Mouse (Mus musculus) liver, embryonic 16.5 days (tissue): ENCODE data around the gene Hbs1l. TPM values are rescaled to one million over a fixed set of nuclear protein-coding genes. Genes with fewer than 3 reads are reported as not detected.

Experiments
- ATAC-seq: fragments of 200-750 bp; cut with Nextera tagmentation; 2 replicates; pipeline ENCODE4 v1.8.0; 2017; ENCODE audit warnings: low read depth, mild to moderate bottlenecking, moderate number of reproducible peaks, moderate library complexity
- H3K27ac ChIP-seq: fragments of 300-500 bp; sonication (generic); 2 replicates; pipeline ENCODE4 v1.5.1; 2014; ENCODE audit warnings: mild to moderate bottlenecking, low read length
- H3K27me3 ChIP-seq: fragments of 300-500 bp; sonication (generic); 2 replicates; pipeline ENCODE4 v1.6.1; 2014; ENCODE audit warnings: low read depth, low read length, mixed read lengths; ENCODE audit not compliant: control insufficient read depth, insufficient read depth
- H3K36me3 ChIP-seq: fragments of 300-500 bp; sonication (generic); 2 replicates; pipeline ENCODE4 v1.6.1; 2014; ENCODE audit warnings: mild to moderate bottlenecking; ENCODE audit not compliant: control insufficient read depth, insufficient read depth
- H3K4me1 ChIP-seq: fragments of 300-500 bp; sonication (generic); 2 replicates; pipeline ENCODE4 v1.6.1; 2014; ENCODE audit warnings: low read depth, low read length, mixed read lengths; ENCODE audit not compliant: control insufficient read depth
- H3K4me2 ChIP-seq: fragments of 300-500 bp; sonication (generic); 2 replicates; pipeline ENCODE4 v1.6.1; 2014; ENCODE audit warnings: low read depth, low read length, mixed read lengths
- H3K4me3 ChIP-seq: fragments of 300-500 bp; sonication (generic); 2 replicates; pipeline ENCODE4 v1.5.1; 2014; ENCODE audit warnings: low read depth, mild to moderate bottlenecking, low read length
- H3K9ac ChIP-seq: fragments of 300-500 bp; sonication (generic); 2 replicates; pipeline ENCODE4 v1.6.1; 2014; ENCODE audit warnings: low read depth, low read length
- H3K9me3 ChIP-seq: fragments of 300-500 bp; sonication (generic); replicated peaks from 2 replicates; pipeline ENCODE4 v1.6.1; 2016; ENCODE audit warnings: low read length; ENCODE audit not compliant: control insufficient read depth
- WGBS: fragments of 180-500 bp; shearing (Covaris S2); extraction: QIAGEN DNeasy Blood & Tissue Kit; methylation state at CpG from one replicate; pipeline ENCODE4 v1.1.7; 2014; ENCODE audit not compliant: insufficient replicate concordance; 5-methylcytosine and 5-hydroxymethylcytosine counted together
- polyA plus RNA-seq: library from polyadenylated mRNA; unstranded; fragments of >200 nt; fragmentation: Nextera tagmentation; extraction: Ambion mirVana; gene quantifications from 2 replicates; pipeline ENCODE4 v1.2.1, GENCODE M21; 2015

The Hbs1l gene
- polyA plus RNA-seq, 1 experiment from 2014 or later, result 58.7 TPM

DNA sequence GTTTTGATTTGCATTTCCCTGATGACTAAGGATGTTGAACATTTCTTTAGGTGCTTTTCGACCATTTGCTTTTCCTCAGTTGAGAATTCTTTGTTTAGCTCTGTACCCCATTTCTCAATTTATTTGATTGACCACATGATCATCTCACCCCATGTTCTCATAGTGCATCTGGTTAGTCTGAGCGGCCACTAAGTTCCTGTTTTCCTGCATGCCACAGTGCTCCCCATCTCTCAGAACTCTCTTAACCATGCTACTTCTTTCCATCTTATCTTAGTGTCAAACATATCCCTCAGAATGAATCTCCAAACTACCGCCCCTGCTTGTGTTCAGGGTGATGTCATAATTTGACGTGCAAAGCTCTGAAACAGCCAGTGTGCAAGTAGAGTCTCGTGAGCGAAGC, 30.6 kb downstream of the Hbs1l start:
- 50% methylated on average over 6 of the region's 6 CpGs for WGBS
- H3K9ac ChIP-seq, result no peak overlapping the region

DNA sequence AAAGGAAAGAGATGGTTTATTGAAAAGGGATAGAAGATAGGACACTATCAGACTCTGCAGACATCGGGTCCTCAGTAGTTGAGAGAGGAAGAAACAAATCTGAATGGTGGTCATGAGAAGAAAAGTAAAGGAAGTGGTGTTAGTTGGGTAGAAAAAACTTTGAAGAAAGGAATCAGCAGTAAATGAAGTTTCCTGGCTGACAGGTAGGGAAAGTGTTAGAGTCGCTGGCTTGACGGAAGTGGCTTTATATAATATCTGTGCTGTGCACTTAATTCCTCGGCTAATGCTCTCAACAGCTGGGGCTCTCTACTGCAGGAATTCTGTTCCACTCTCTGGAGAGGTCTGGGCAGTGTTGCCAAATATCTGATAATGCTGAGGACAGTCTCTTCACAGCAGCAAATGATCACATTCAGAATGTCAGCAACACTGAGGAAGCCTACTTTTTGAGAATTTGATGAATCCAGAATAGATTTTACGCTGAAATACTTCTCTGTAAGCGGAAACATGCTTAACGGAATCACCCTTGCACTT, 31.9 kb downstream of the Hbs1l start:
- H3K4me3 ChIP-seq, result no peak overlapping the region
- no peaks in the 10 kb centered on the region for H3K27me3 ChIP-seq
- no peak overlapping the region for H3K4me2 ChIP-seq
- no peak for ATAC-seq
- 70% methylated on average over 7 of the region's 7 CpGs for WGBS
- no peak overlapping the region for H3K27ac ChIP-seq
- H3K4me1 ChIP-seq, result no peaks in the 10 kb centered on the region; the same call in 1 of the 2 replicates
- H3K9me3 ChIP-seq, result no peaks in the 10 kb centered on the region
- peaks cover 5% of the 10 kb centered on the region for H3K36me3 ChIP-seq
- no peak overlapping the region for H3K9ac ChIP-seq

More for the DNA sequence above, 30.6 kb downstream of the Hbs1l start:
- Histone ChIP-seq H3K36me3 (peaks cover 5% of the 10 kb centered on the region), H3K9me3 (no peaks in the 10 kb centered on the region), H3K4me2 (no peak overlapping the region), H3K27ac (no peak overlapping the region), H3K4me3 (no peak overlapping the region), H3K4me1 (no peaks in the 10 kb centered on the region; the same call in 1 of the 2 replicates), H3K27me3 (no peaks in the 10 kb centered on the region)
- ATAC-seq, result no peak

DNA sequence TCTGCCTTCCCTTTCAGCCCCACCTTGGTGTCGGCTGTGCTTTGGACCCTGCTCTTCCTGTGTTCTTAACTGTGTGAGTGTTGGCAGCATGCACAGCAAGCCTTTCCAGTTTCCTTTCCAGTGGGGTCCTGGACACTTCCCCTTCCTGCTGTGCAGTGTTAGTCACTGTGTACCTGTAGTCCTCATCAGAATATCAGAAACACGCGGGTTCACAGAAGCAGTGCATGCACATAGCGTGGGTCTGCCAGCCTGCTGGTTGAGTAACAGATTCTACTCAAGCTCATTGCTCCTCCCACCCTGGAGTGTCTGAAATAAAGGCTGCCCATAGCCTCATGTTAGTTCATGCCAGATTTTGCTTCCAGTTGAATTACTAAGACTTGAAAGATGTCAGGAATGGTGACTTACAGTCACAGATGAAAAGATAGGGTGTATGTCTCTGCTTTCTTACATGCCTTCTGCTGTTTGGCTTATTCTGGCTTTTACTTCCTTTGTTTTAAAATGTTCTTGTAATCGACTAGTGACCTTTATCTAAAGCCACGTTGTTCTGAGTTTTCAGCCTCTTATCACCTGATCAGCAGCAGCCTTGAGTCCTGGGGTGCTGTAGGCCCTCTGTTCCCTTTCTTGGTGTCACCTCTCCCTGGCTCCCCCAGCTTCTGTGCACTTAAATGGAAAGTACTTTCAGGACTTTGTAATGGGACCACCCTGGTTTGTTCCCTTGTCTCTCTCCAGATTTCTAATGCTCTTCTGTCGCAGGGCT, 38.7 kb downstream of the Hbs1l start:
- H3K9me3 ChIP-seq, result peaks cover 4% of the 10 kb centered on the region; the same call in 1 of the 2 replicates
- ATAC-seq, result no peak
- H3K4me2 ChIP-seq, result no peak overlapping the region
- H3K4me3 ChIP-seq, result no peak overlapping the region
- 45% methylated on average over 7 of the region's 7 CpGs for whole genome bisulfite sequencing
- H3K36me3 ChIP-seq, result peaks cover 22% of the 10 kb centered on the region
- no peak overlapping the region for H3K9ac ChIP-seq
- H3K4me1 ChIP-seq, result peaks cover 2% of the 10 kb centered on the region; the same call in 1 of the 2 replicates
- no peak overlapping the region for H3K27ac ChIP-seq
- no peaks in the 10 kb centered on the region for H3K27me3 ChIP-seq

DNA sequence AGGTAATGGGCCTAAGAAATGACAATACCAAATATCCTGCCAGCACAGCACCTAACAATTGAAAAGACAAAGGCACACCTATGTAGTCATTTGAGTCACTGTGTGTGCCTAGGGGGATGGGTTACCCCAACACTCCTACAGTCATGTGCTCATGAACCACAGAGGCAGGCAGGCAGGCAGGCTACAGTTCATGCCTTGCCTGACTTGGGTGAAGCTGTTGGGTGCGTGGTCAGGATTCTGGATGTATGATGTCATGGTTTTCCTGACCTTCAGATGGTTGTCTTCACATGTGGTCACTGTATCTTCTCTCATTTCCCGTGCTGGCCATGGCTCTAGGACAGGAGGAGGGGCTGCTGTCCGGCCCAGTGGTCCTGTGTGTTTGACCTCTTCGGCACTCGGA, 39.8 kb downstream of the Hbs1l start:
- 76% methylated on average over 5 of the region's 5 CpGs for WGBS
- H3K36me3 ChIP-seq, result peaks cover 22% of the 10 kb centered on the region
- peaks cover 2% of the 10 kb centered on the region; the same call in 1 of the 2 replicates for H3K4me1 ChIP-seq
- no peak overlapping the region for H3K4me3 ChIP-seq
- H3K9me3 ChIP-seq, result peaks cover 4% of the 10 kb centered on the region; the same call in 1 of the 2 replicates
- H3K27me3 ChIP-seq, result no peaks in the 10 kb centered on the region
- no peak for ATAC-seq
- no peak overlapping the region for H3K4me2 ChIP-seq
- H3K27ac ChIP-seq, result no peak overlapping the region
- H3K9ac ChIP-seq, result no peak overlapping the region

DNA sequence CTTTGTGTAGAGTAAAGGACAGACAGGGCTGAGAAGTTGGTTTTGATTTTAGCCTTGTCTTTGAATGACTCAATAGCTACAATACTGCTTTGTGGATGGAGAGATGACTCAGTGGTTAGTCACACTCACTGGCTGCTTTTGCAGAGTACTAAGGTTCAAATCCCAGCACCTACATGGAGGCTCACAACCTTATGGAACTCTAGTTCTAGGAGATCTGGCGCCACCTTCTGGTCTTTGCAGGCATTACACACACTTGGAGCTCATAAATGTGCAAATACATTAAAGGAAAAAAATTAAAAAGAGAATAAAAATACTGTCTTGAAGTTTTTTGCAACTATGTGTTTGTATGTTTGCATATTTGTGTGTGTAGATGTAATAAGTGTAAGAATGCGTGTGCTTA, 41.4 kb downstream of the Hbs1l start:
- peaks cover 2% of the 10 kb centered on the region; the same call in 1 of the 2 replicates for H3K4me1 ChIP-seq
- 68% methylated on average over 2 of the region's 2 CpGs for WGBS
- no peak overlapping the region for H3K9ac ChIP-seq
- no peak for ATAC-seq
- no peak overlapping the region for H3K4me2 ChIP-seq
- H3K36me3 ChIP-seq, result peaks cover 24% of the 10 kb centered on the region
- H3K9me3 ChIP-seq, result peaks cover 4% of the 10 kb centered on the region; the same call in 1 of the 2 replicates
- H3K27ac ChIP-seq, result no peak overlapping the region
- H3K4me3 ChIP-seq, result no peak overlapping the region
- H3K27me3 ChIP-seq, result no peaks in the 10 kb centered on the region

DNA sequence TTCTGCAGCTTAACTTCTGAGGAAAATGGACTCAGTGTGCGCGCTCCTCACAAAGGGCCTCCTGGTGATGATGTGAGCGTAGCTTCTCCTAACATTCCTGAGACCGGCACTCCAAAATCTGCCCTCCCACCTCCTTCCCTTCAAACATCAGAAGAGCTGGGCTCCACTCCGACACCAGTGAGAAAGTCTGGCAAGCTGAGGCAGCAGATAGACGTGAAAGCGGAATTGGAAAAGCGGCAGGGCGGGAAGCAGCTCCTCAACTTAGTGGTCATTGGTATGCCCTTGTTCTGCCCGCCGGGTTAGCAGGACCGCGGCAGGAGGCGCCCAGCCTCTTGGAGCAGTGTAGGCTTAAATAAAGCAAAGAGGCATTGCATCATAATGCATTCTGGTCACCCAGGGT, 45.9 kb downstream of the Hbs1l start:
- no peak overlapping the region for H3K4me3 ChIP-seq
- ATAC-seq, result no peak
- H3K27me3 ChIP-seq, result no peaks in the 10 kb centered on the region
- H3K4me1 ChIP-seq, result no peaks in the 10 kb centered on the region
- H3K9me3 ChIP-seq, result peaks cover 4% of the 10 kb centered on the region; the same call in 1 of the 2 replicates
- peaks cover 34% of the 10 kb centered on the region for H3K36me3 ChIP-seq
- no peak overlapping the region for H3K4me2 ChIP-seq
- WGBS, result 85% methylated on average over 14 of the region's 14 CpGs
- H3K27ac ChIP-seq, result no peak overlapping the region
- no peak overlapping the region for H3K9ac ChIP-seq

DNA sequence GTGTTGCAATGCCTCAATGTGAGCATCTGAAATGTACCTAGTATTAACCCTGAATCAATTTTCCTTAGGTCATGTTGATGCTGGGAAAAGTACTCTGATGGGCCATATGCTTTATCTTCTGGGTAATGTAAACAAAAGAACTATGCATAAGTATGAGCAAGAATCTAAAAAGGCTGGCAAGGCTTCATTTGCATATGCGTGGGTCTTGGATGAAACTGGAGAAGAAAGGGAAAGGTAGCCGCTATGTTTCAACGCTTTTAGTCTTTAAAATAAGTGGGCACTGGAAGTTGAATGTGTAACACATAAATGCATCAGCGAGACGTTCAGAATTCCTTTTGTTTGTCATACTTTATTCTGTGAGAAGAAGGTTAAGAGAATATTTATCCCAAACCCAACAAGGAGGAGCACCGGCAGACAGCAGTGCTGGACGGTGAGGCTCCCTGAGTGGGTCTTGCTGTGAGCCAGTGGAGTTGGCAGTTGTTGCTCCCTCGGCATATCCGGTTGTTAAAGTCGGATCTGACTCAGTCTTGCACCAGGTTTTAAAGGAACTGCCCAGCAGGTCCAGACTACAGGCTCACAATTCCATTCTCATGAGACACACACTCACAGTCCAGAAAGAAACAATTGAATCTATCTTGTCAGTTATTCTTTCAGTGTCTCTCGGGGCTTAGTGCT, 46.7 kb downstream of the Hbs1l start:
- Histone ChIP-seq H3K9me3 (no peaks in the 10 kb centered on the region), H3K27me3 (no peaks in the 10 kb centered on the region), H3K9ac (no peak overlapping the region), H3K36me3 (peaks cover 30% of the 10 kb centered on the region), H3K4me3 (no peak overlapping the region), H3K4me1 (no peaks in the 10 kb centered on the region), H3K27ac (no peak overlapping the region), H3K4me2 (no peak overlapping the region)
- no peak for ATAC-seq
- WGBS, result 86% methylated on average over 11 of the region's 11 CpGs

DNA sequence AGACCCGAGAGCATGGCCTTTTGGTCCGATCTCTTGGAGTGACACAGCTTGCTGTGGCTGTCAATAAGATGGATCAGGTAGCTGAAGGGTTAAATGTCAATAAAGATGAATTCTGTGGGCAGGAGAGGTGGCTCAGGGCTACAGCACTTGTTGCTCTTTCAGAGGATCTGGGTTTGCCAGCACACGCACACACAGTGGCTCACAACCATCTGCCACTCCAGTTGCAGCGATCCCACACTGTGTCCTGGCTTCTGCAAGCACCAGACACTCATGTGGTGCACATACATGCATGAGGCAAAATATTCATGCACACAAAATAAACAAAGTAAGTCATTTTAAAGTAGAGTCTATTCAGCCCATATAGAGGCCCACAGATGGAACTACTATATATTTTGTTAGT, 51.6 kb downstream of the Hbs1l start:
- H3K36me3 ChIP-seq, result peaks cover 25% of the 10 kb centered on the region
- no peak for ATAC-seq
- WGBS, result 89% methylated on average over 4 of the region's 4 CpGs

DNA sequence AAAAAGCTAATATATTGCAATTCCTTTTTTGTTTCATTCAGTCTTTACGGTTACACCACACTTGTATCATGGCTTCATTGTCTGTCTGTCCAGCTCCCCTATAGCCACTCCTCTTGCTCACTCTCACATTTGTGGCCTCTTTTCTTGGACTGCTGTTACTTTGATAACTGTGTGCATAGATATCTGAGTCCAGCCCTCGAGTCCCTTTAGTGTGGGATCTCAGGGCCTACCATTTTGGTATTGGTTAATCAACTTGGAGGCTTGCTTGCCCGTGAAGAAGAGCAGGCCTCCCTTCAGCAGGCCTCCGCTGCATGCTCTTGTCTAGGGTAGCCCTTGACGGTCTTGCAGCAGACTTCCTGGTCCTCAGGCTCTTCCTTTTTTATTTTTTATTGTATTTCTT, 53.7 kb downstream of the Hbs1l start:
- H3K27ac ChIP-seq, result no peak overlapping the region
- no peak overlapping the region for H3K4me2 ChIP-seq
- peaks cover 16% of the 10 kb centered on the region for H3K4me1 ChIP-seq
- no peak overlapping the region for H3K9ac ChIP-seq
- peaks cover 31% of the 10 kb centered on the region for H3K36me3 ChIP-seq
- 66% methylated on average over 5 of the region's 5 CpGs for WGBS
- peak; percentile 28; the same call in 1 of the 2 replicates for ATAC-seq
- no peaks in the 10 kb centered on the region for H3K27me3 ChIP-seq
- H3K4me3 ChIP-seq, result no peak overlapping the region
- no peaks in the 10 kb centered on the region for H3K9me3 ChIP-seq

More for the DNA sequence above, 51.6 kb downstream of the Hbs1l start:
- Histone ChIP-seq H3K4me1 (peaks cover 16% of the 10 kb centered on the region), H3K4me3 (no peak overlapping the region), H3K9me3 (no peaks in the 10 kb centered on the region), H3K4me2 (no peak overlapping the region), H3K27me3 (no peaks in the 10 kb centered on the region), H3K27ac (no peak overlapping the region), H3K9ac (no peak overlapping the region)
